Mouse (Mus musculus): ENCODE data around the gene Kdm1a. TPM values are rescaled to one million over a fixed set of nuclear protein-coding genes. Genes with fewer than 3 reads are reported as not detected.

The Kdm1a gene
- total RNA-seq, 1 experiment, result 124 TPM

DNA sequence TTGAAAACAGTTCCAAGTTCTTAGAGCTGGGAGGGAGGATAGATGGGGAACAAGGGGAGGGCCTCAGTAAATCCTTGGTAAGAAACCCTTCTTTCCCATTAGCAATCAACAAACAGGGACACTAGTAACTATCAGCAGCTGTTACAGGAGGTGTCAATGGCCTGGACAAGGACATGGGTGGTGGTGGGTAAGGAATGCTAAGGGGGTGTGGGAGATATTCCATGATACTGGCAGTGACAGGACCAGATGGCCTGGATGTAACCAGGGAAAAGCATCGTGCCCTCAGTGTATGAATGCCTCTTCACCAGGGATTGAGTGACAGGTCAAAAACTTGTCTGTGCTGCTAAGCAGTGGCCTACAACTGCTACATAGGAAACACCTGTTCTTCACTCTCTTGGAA, 49.4 kb downstream of the Kdm1a start:
- Histone ChIP-seq H3K27ac (ENCODE audit: insufficient read depth, low read depth, low read length, poor library complexity, severe bottlenecking) (no peak overlapping the region), H3K4me3 (ENCODE audit: insufficient read depth in 1 of 2, low read depth in 1 of 2, low read length in 2 of 2, poor library complexity in 1 of 2, severe bottlenecking in 1 of 2) (no peak overlapping the region), H3K36me3 (ENCODE audit: control insufficient read depth, insufficient read depth, low read length, poor library complexity, severe bottlenecking) (peaks cover 41% of the 10 kb centered on the region), H3K9ac (ENCODE audit: insufficient read depth, low read depth, low read length, poor library complexity, severe bottlenecking) (no peak overlapping the region), H3K4me1 (ENCODE audit: control insufficient read depth in 2 of 2, insufficient read depth in 2 of 2, low read length in 2 of 2, poor library complexity in 1 of 2) (no peaks in the 10 kb centered on the region), H3K9me3 (ENCODE audit: control insufficient read depth, insufficient read depth, low read depth, low read length) (no peaks in the 10 kb centered on the region)
- DNase-seq (ENCODE audit: low read depth, low spot score), result no peak
- TF ChIP-seq CHD2 (IDR thresholded peaks at IDR 0.05; ENCODE audit: low read depth, low read length) (no peak), HCFC1 (IDR thresholded peaks at IDR 0.05; ENCODE audit: borderline replicate concordance, insufficient read depth, low read length) (no peak), ZNF384 (IDR thresholded peaks at IDR 0.05; ENCODE audit: low read depth, low read length) (no peak), ZC3H11A (IDR thresholded peaks at IDR 0.05; ENCODE audit: borderline replicate concordance, low read depth, low read length) (no peak), MAFK (IDR thresholded peaks at IDR 0.05; ENCODE audit: insufficient read depth, low read depth, low read length) (no peak)
- in situ Hi-C loops (cut with MboI; ENCODE audit: low sequenced_read_pairs in 2 of 2, unreplicated experiment in 2 of 2), result no loop called here

DNA sequence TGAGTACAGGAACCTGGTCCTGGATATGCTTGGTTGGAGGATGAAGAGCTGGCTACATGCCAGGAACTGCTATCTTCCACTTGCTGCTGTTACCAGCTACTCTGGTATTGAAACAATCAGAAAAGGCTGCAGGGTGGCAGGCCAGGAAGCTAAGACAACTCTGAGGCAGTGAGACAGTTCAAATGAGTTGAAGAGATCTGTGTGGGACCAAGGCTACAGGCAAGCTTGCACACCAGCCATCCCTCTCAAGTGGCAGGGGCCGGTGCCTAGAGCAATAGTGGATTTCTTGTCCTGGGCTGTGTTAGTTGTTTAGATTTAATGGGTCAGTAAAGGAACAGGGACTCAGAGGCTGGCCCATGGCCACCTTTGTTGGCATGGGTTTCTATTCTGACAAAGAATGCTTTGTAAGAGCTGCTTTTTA, 54.1 kb downstream of the Kdm1a start:
- no peak overlapping the region for H3K9ac ChIP-seq (ENCODE audit: insufficient read depth, low read depth, low read length, poor library complexity, severe bottlenecking)
- TF ChIP-seq HCFC1 (IDR thresholded peaks at IDR 0.05; ENCODE audit: borderline replicate concordance, insufficient read depth, low read length), result no peak
- TF ChIP-seq ZC3H11A (IDR thresholded peaks at IDR 0.05; ENCODE audit: borderline replicate concordance, low read depth, low read length), result no peak
- no peak for TF ChIP-seq ZNF384 (IDR thresholded peaks at IDR 0.05; ENCODE audit: low read depth, low read length)
- TF ChIP-seq MAFK (IDR thresholded peaks at IDR 0.05; ENCODE audit: insufficient read depth, low read depth, low read length), result no peak
- TF ChIP-seq CHD2 (IDR thresholded peaks at IDR 0.05; ENCODE audit: low read depth, low read length), result no peak
- H3K9me3 ChIP-seq (ENCODE audit: control insufficient read depth, insufficient read depth, low read depth, low read length), result no peaks in the 10 kb centered on the region
- H3K27ac ChIP-seq (ENCODE audit: insufficient read depth, low read depth, low read length, poor library complexity, severe bottlenecking), result no peak overlapping the region
- in situ Hi-C loops (cut with MboI; ENCODE audit: low sequenced_read_pairs in 2 of 2, unreplicated experiment in 2 of 2), result no loop called here
- H3K4me1 ChIP-seq (ENCODE audit: control insufficient read depth in 2 of 2, insufficient read depth in 2 of 2, low read length in 2 of 2, poor library complexity in 1 of 2), result no peaks in the 10 kb centered on the region
- H3K4me3 ChIP-seq (ENCODE audit: insufficient read depth in 1 of 2, low read depth in 1 of 2, low read length in 2 of 2, poor library complexity in 1 of 2, severe bottlenecking in 1 of 2), result no peak overlapping the region
- peaks cover 40% of the 10 kb centered on the region for H3K36me3 ChIP-seq (ENCODE audit: control insufficient read depth, insufficient read depth, low read length, poor library complexity, severe bottlenecking)
- no peak for DNase-seq (ENCODE audit: low read depth, low spot score)

DNA sequence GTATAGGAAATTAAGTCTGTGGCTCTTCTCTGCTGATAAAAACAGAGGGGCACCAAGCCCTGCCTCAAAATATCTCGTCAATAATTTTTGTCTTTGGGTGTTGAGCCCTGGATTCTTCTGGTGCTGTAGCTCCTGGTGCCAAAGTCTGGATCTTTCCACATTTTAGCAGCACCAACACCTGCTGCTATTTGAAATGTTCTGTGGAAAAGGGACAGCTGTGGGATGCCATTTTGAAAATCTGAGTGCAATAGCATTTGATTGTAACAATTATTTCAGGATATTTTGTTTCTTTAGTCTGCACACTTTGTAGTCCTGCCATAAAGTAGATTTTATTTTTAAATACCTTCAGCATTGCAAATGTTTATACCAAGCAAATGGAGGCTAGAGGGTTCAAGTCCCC, 54.8 kb downstream of the Kdm1a start:
- Histone ChIP-seq H3K9me3 (ENCODE audit: control insufficient read depth, insufficient read depth, low read depth, low read length) (no peaks in the 10 kb centered on the region), H3K36me3 (ENCODE audit: control insufficient read depth, insufficient read depth, low read length, poor library complexity, severe bottlenecking) (peaks cover 40% of the 10 kb centered on the region), H3K27ac (ENCODE audit: insufficient read depth, low read depth, low read length, poor library complexity, severe bottlenecking) (no peak overlapping the region), H3K9ac (ENCODE audit: insufficient read depth, low read depth, low read length, poor library complexity, severe bottlenecking) (no peak overlapping the region), H3K4me3 (ENCODE audit: insufficient read depth in 1 of 2, low read depth in 1 of 2, low read length in 2 of 2, poor library complexity in 1 of 2, severe bottlenecking in 1 of 2) (no peak overlapping the region), H3K4me1 (ENCODE audit: control insufficient read depth in 2 of 2, insufficient read depth in 2 of 2, low read length in 2 of 2, poor library complexity in 1 of 2) (no peaks in the 10 kb centered on the region)
- no peak for TF ChIP-seq ZC3H11A (IDR thresholded peaks at IDR 0.05; ENCODE audit: borderline replicate concordance, low read depth, low read length)
- no peak for TF ChIP-seq CHD2 (IDR thresholded peaks at IDR 0.05; ENCODE audit: low read depth, low read length)
- TF ChIP-seq HCFC1 (IDR thresholded peaks at IDR 0.05; ENCODE audit: borderline replicate concordance, insufficient read depth, low read length), result no peak
- TF ChIP-seq MAFK (IDR thresholded peaks at IDR 0.05; ENCODE audit: insufficient read depth, low read depth, low read length), result no peak
- no peak for TF ChIP-seq ZNF384 (IDR thresholded peaks at IDR 0.05; ENCODE audit: low read depth, low read length)
- DNase-seq (ENCODE audit: low read depth, low spot score), result no peak
- in situ Hi-C loops (cut with MboI; ENCODE audit: low sequenced_read_pairs in 2 of 2, unreplicated experiment in 2 of 2), result no loop called here

DNA sequence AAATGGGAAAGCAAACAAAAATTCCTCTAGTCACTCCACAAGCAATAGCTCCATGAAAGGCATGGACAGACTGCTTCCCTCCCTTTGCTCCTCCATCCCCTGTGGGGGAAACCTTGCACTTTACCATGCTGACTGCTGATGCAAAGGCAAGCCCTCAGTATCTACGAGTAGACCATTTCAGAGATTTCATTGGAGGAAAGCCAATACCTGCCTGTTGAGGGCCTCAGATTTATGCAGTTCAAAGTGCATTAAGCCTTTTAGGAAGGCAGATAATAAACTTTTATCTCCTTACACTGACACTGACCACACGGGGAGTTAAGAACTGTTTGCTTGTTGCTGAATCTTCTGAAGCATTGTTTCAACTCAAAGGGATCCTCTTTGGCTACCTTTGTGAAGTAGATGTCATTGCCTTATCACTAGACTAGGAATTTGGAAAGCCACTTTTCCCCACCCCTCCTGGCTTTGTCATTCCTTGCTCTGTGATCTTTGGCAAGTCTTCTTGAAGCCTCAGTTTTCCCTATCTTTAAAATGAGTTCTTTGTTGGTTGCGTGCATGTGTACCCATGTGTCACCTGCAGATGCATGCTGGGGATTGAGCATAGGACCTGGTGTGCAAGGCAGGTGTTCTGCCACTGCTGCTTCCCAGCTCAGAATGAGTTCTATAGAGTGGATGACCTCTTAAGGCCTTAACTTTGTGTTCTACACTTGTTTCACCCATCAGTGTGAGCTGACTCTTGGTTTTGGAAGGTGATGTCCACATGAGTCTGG, 56.1 kb downstream of the Kdm1a start:
- no peak for DNase-seq (ENCODE audit: low read depth, low spot score)
- Histone ChIP-seq H3K9me3 (ENCODE audit: control insufficient read depth, insufficient read depth, low read depth, low read length) (no peaks in the 10 kb centered on the region), H3K9ac (ENCODE audit: insufficient read depth, low read depth, low read length, poor library complexity, severe bottlenecking) (no peak overlapping the region), H3K4me3 (ENCODE audit: insufficient read depth in 1 of 2, low read depth in 1 of 2, low read length in 2 of 2, poor library complexity in 1 of 2, severe bottlenecking in 1 of 2) (no peak overlapping the region), H3K4me1 (ENCODE audit: control insufficient read depth in 2 of 2, insufficient read depth in 2 of 2, low read length in 2 of 2, poor library complexity in 1 of 2) (no peaks in the 10 kb centered on the region), H3K36me3 (ENCODE audit: control insufficient read depth, insufficient read depth, low read length, poor library complexity, severe bottlenecking) (peaks cover 39% of the 10 kb centered on the region), H3K27ac (ENCODE audit: insufficient read depth, low read depth, low read length, poor library complexity, severe bottlenecking) (no peak overlapping the region)
- TF ChIP-seq MAFK (IDR thresholded peaks at IDR 0.05; ENCODE audit: insufficient read depth, low read depth, low read length) (no peak), ZC3H11A (IDR thresholded peaks at IDR 0.05; ENCODE audit: borderline replicate concordance, low read depth, low read length) (no peak), HCFC1 (IDR thresholded peaks at IDR 0.05; ENCODE audit: borderline replicate concordance, insufficient read depth, low read length) (no peak), CHD2 (IDR thresholded peaks at IDR 0.05; ENCODE audit: low read depth, low read length) (no peak), ZNF384 (IDR thresholded peaks at IDR 0.05; ENCODE audit: low read depth, low read length) (no peak)
- in situ Hi-C loops (cut with MboI; ENCODE audit: low sequenced_read_pairs in 2 of 2, unreplicated experiment in 2 of 2), result no loop called here

Measured in ES-E14 (cell line).